Mouse (Mus musculus): ENCODE results near the gene 2900026A02Rik. TPM values are rescaled to one million over a fixed set of nuclear protein-coding genes. Genes with fewer than 3 reads are reported as not detected.

The 2900026A02Rik gene
- total and polyA plus RNA-seq, 3 experiments = not detected

- no peaks in the 10 kb centered on the region for H3K27me3 ChIP-seq (ENCODE audit: control insufficient read depth in 1 of 2, insufficient read depth in 2 of 2, low read length in 2 of 2)
- no peak for DNase-seq (ENCODE audit: low read depth, low spot score)
- no peak for TF ChIP-seq TCF12 (IDR thresholded peaks at IDR 0.05; ENCODE audit: low read depth, low read length)
- no peak for TF ChIP-seq E2F4 (IDR thresholded peaks at IDR 0.05; ENCODE audit: borderline replicate concordance, low read depth, low read length)
- TF ChIP-seq POLR2A (IDR thresholded peaks at IDR 0.05; ENCODE audit: control insufficient read depth in 1 of 2, insufficient read depth in 1 of 2, low read depth in 1 of 2, low read length in 2 of 2, poor library complexity in 1 of 2) = no peak
- no peak for TF ChIP-seq RCOR1 (IDR thresholded peaks at IDR 0.05; ENCODE audit: low read depth, low read length)
- TF ChIP-seq NRF1 (IDR thresholded peaks at IDR 0.05; ENCODE audit: insufficient read depth, low read depth, low read length, poor library complexity, severe bottlenecking) = no peak
- TF ChIP-seq USF1 (IDR thresholded peaks at IDR 0.05; ENCODE audit: low read depth, low read length) = no peak
- TF ChIP-seq ZKSCAN1 (IDR thresholded peaks at IDR 0.05; ENCODE audit: low read depth, low read length) = no peak
- no peak for TF ChIP-seq ELF1 (IDR thresholded peaks at IDR 0.05; ENCODE audit: low read depth, low read length)
- TF ChIP-seq HCFC1 (IDR thresholded peaks at IDR 0.05; ENCODE audit: low read depth, low read length) = no peak
- no peak for TF ChIP-seq POLR2AphosphoS5 (IDR thresholded peaks at IDR 0.05; ENCODE audit: borderline replicate concordance, low read depth, low read length)
- TF ChIP-seq MAZ (IDR thresholded peaks at IDR 0.05; ENCODE audit: low read depth, low read length) = no peak
- no peak for TF ChIP-seq ETS1 (IDR thresholded peaks at IDR 0.05; ENCODE audit: low read depth, low read length)
- TF ChIP-seq GABPA (IDR thresholded peaks at IDR 0.05; ENCODE audit: low read depth, low read length) = no peak
- no peak for TF ChIP-seq POLR2AphosphoS2 (IDR thresholded peaks at IDR 0.05; ENCODE audit: low read length)
- no peaks in the 10 kb centered on the region for H3K36me3 ChIP-seq (ENCODE audit: control insufficient read depth in 1 of 2, insufficient read depth in 2 of 2, low read length in 2 of 2)
- H3K4me1 ChIP-seq (ENCODE audit: control insufficient read depth in 1 of 2, insufficient read depth in 2 of 2, low read length in 2 of 2) = no peaks in the 10 kb centered on the region
- H3K9me3 ChIP-seq (replicated peaks; ENCODE audit: insufficient read depth, low read length) = no peaks in the 10 kb centered on the region
- H3K79me2 ChIP-seq (ENCODE audit: control insufficient read depth, insufficient read depth, low read length, poor library complexity) = no peaks in the 10 kb centered on the region
- no peak overlapping the region for H3K27ac ChIP-seq (ENCODE audit: control insufficient read depth, low read depth, low read length)
- H3K4me3 ChIP-seq (ENCODE audit: control insufficient read depth in 1 of 2, insufficient read depth in 1 of 2, low read depth in 2 of 2, low read length in 2 of 2) = no peak overlapping the region
- H3K9ac ChIP-seq (ENCODE audit: control insufficient read depth, low read depth, low read length, poor library complexity, severe bottlenecking) = no peak overlapping the region
Observed at GRCm38 (mm10) chr5:113090077-113090690, 130.9 kb downstream of the 2900026A02Rik start.

GRCm38 (mm10) chr5:113087465-113087864 is 133.6 kb downstream of the 2900026A02Rik start:
- Histone ChIP-seq H3K4me1 (ENCODE audit: control insufficient read depth in 1 of 2, insufficient read depth in 2 of 2, low read length in 2 of 2) (no peaks in the 10 kb centered on the region), H3K79me2 (ENCODE audit: control insufficient read depth, insufficient read depth, low read length, poor library complexity) (no peaks in the 10 kb centered on the region), H3K27ac (ENCODE audit: control insufficient read depth, low read depth, low read length) (no peak overlapping the region), H3K9ac (ENCODE audit: control insufficient read depth, low read depth, low read length, poor library complexity, severe bottlenecking) (no peak overlapping the region), H3K4me3 (ENCODE audit: control insufficient read depth in 1 of 2, insufficient read depth in 1 of 2, low read depth in 2 of 2, low read length in 2 of 2) (no peak overlapping the region), H3K27me3 (ENCODE audit: control insufficient read depth in 1 of 2, insufficient read depth in 2 of 2, low read length in 2 of 2) (no peaks in the 10 kb centered on the region), H3K9me3 (replicated peaks; ENCODE audit: insufficient read depth, low read length) (no peaks in the 10 kb centered on the region), H3K36me3 (ENCODE audit: control insufficient read depth in 1 of 2, insufficient read depth in 2 of 2, low read length in 2 of 2) (no peaks in the 10 kb centered on the region)
- TF ChIP-seq MAFK (IDR thresholded peaks at IDR 0.05; ENCODE audit: borderline replicate concordance, low read depth, low read length) = no peak
- TF ChIP-seq NELFE (IDR thresholded peaks at IDR 0.05; ENCODE audit: low read depth, low read length) = no peak
- TF ChIP-seq TAL1 (IDR thresholded peaks at IDR 0.05; ENCODE audit: low read length) = no peak
- TF ChIP-seq JUND (IDR thresholded peaks at IDR 0.05; ENCODE audit: low read depth, low read length) = no peak
- no peak for TF ChIP-seq MEF2A (IDR thresholded peaks at IDR 0.05; ENCODE audit: extremely low read depth, insufficient replicate concordance, low read depth, low read length, poor library complexity, severe bottlenecking)
- TF ChIP-seq NRF1 (IDR thresholded peaks at IDR 0.05; ENCODE audit: insufficient read depth, low read depth, low read length, poor library complexity, severe bottlenecking) = no peak
- no peak for DNase-seq (ENCODE audit: low read depth, low spot score)
